Mouse (Mus musculus): ENCODE data around the gene Usp48.

The Usp48 gene

DNA sequence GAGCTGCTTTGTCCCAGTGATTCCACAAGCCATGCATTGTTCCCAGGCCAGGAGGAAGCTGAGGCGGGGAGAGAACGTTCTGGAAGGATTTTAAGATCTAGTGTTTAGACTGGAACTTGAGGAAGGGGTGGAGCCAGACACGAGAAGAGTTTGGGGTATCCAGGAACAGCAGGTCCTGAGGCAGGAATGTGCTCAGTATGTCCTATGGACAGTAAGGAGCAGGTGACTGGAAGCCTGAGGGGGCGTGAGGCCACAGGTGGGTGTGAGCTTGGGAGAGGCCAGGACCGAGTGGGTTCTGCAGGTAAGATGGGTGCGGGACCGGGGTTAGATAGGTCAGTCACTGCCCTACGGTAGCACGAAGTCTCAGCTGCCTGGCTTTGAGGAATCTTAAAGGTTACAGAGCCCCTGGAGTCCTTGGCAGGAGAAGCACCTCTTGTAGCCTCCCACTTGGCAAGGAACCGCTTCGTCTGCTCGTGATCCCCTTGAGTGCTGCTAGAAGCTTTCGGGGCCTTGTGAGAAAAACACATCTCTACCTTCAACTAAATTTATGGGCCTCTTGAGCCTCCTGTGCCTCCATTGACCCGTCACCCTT is 93.8 kb downstream of the Usp48 start:
- DNase-seq (ENCODE audit: low spot score), result no peak

DNA sequence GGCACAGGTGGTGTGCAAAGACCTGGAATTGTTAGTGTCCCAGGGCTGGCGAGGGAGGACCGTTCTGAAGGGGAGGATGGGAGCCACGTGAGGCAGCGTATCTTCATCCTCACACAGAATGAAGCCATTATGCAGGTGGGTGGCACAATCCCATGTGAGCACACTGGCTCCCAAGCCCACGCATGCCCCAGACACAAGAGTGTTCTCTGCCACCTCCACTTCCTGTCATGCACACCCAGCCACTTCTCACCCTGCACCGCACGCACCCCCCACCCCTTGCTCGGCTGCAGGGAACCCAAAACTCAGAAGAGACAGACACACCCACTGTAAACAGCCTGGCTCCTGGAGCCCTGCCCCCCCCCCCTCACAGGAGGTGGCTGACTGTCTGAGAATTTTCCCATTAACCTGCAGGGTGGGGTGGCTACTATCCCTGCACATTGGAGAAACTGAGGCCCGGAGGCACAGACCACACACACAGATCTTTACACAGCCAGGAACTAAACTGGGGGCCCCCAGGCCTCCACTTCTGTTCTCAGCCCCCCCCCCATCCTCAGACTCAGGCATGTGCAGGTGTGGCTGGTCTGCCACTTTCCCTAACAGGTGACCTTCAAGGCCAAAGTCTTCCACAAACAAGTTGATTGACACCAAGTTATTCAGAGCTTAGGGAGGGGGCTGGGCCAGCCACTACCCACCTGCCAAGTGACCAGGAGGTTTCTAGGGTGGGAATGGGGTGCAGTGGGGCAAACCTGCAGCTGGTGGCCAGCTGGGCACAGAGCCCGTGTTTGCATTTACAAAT is 98.8 kb downstream of the Usp48 start:
- DNase-seq (ENCODE audit: low spot score), result peak; percentile 53

DNA sequence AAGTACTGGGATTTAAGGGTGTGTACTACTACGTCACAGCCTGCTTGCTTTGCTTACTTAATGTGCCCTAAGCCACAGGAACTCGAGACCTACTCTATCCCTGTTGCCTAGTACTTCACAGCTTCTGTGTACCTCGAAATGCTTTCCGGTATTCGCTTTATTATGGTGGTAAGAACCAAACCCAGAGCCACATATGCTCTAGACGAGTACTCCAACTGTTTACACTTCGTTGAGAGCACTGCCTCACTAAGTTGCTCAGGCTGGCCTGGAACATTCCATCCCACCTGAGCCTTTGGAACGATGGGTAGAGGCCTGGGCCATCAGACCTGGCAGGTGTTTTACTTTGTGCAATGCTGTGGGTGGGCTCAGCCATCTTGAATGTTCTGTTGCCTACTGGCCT is 101.7 kb downstream of the Usp48 start:
- no peak for DNase-seq (ENCODE audit: low spot score)

DNA sequence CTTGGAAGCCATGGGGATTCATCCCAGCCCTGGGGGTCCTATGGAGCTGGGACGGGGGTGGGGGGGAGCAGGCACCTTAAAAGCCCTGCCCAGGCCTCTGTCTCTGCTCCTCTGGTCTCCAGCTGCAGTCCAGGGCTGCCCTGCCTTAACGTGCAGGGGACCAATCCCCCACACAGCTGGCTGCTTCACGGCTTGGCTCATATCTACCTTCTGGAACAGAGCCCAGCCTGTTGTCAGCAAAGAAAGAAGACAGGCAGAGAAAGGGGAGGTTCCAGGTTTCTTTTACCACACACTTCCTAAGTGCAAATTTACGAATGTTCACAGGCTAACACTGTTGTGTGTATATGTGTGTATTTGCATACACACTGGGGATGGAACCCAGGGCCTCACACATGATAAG is 102.3 kb downstream of the Usp48 start:
- DNase-seq (ENCODE audit: low spot score), result no peak

DNA sequence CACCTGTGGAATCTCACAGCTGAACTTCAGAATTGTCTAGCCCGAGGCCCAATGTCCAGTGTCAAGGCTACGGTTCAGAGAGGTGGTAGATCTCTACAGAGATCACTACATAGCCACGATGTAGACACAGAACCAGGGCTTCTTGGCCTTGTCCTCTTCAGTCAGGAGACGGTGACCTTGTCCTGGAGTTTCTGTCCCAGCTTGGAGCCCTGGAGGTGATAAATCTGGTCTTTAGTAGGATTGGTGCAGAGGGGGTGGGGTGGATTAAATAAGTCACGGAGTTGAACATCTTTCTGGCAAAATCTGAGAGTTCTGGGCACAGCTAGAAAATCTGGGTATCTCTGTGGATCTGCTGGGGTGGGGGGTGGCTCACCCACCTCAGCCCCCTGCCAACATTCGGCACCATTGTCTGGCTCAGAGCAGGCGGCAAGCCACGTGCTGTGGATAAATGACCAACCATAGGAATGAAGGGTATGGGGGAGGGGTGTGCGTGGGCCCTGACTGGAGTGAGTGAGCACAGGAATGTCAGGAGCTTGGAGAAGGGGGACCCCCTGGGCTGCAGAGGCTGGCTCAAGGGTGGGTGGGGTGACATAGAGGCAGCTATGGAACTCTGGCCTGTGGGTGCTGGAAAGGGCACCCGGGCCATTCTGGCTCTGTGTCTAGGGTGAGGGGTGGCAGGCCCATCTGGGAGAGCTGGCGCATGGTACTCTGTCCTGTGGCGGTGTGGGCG is 103.8 kb downstream of the Usp48 start:
- no peak for DNase-seq (ENCODE audit: low spot score)

DNA sequence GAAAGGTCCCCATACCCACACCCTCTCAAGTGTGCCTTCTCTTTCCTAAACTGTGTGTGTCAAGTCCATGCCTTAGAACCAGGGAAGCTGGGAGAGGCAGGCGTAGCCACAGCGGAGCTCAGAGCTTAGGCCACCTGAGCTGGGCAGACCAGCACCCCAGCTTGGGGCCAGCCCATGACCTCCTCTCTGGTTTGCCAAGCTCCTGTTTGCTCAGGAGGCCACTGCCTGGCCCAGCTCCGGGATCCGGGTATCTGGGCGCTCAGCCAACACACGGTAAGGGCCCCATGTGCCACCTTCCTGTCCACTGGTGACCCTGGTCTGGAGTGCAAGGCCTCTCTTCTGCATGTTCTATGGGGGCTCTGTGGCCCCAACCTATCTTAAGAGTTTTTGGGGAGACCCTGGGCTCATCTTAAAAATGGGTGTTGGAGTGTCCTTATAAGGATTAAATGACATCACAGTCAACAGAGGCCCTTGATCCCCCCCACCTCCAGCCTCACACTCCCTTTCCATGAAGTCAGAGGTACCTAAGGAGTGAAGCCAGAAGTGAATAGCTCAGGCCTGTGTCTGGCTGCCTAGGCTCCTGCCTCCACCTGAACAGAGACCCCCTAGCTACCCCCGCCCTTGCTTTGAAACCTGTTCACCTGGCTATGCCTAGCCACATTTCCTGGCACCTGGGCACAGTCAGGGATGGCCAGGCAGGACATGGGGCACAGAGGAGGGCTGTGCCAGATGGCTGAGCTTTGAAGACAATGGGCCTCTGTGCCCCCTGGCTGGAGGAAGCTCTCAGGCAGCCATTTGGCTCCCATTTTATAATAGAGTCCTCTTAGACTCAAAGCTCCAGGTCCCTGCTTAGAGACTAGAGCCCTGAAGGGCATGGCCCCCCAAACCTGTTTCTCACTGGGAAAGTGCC is 104.8 kb downstream of the Usp48 start:
- no peak for DNase-seq (ENCODE audit: low spot score)

DNA sequence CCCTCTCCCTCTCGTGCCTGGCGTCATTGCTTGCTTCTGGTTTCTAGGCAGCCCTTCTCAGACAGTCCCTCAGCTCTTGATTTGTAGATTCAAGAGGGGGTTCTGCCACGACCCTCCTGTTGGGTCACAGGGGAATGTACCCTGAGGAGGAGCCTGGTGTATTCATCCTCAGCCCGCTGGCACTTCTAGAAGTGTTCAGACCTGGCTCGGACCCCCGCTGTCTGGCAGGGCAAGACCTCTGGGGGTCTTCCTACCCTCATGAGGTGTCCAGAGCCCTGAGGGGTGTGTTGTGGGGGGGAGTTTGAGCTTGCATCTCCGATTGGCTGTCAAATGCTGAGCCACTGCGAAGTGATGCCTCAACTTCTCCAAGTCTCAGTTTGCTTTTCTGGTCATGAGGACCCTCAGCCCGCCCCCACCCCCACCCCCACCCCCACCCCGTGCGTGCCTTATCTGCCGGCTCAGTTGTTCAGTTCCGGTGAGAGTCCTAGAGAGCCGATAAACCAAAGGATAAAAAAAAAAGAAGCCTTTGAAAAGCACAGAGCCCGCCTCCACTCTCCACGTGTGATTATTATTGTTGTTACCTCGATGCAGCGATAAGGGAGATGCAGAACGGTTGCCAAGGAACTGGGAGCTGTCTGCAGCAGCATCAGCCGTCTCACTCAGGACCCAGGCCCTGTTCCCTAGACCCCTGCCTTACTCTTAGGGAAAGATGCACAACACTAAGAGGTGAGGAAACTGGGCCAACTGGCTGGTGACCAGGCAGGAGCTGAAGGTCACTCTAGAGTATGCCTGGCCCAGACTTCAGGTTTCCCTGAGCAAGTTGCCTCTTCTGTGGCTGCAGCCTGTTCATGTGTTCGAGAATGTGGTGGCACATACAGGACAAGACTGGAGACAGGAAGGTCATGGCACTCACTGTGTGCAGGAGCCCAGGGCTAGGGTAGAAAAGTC is 106.0 kb downstream of the Usp48 start:
- no peak for DNase-seq (ENCODE audit: low spot score)

DNA sequence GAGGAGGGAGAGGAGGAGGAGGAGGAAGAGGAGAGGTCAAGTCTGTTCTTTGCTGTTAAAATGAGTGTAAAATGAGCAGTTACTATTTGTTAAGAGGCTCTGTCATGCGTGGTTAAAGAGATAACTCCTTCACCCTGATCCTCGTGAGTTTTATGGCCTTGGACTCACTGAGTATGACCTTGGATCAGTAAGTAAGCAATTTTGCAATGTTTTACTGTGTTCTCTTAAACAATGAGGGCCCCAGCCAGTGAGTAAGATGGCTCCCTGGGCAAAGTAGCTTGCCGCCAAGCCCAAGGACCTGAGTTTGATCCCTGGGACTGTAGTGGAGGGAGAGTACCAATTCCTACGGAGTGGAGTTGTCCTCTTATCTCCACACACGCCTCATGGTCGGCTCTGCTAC is 107.4 kb downstream of the Usp48 start:
- DNase-seq (ENCODE audit: low spot score), result no peak

DNA sequence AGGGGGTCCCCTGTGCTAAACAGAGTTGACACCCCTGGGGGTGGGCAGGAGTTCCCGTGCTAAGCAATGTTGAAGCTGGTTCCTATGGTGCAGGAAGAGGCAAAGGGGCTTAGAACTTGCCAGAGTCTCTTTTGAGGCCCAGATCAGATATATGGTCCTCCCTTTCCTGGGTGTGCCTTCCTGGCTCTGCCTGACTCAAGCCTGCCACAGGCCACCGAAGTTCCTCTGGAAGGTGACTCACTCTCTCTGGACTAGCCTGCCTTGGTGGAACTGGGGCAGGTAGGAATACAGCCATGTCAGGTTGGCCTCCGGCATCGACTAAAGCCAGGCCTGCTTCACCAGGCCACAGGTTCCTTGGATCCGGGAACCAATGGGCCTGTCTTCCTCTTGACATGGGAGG is 109.5 kb downstream of the Usp48 start:
- no peak for DNase-seq (ENCODE audit: low spot score)

DNA sequence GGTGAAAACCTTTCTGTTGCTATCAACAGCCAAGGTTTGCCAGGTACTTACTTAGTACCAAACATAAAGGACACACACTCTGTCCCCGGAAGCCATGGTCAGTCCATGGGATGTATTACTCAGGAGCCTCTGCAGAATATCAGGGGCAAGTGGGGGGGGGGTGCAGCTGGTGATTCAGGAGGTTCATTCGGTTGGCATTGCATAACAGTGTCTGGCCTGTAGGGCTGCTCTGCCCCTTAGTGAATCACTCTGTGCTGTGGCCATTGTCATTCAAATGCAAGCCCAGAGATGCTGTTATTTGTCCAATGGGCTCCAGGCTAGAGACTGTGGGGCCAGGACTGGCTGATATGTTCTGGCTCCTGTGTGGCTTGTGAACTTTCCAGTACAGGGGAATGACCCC is 111.0 kb downstream of the Usp48 start:
- DNase-seq (ENCODE audit: low spot score), result no peak

DNA sequence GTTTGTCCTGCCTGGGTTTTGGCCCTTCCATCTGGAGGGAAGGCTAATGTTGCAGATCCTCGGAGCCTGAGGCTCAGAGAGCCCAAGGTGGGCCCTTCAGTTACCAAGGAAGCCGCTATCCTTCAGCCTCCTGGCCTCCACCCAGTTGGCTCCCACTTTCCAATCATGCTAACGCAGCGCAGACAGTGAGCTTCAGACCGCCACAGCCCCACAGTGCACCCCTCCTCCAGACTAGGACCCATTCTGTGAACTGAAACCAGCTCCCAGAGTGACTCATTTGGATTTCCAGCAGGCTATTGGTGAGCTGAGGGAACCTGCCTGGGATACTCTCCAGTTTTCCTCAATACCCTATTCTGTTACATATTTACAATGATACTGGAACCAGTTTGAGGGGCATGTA is 111.8 kb downstream of the Usp48 start:
- no peak for DNase-seq (ENCODE audit: low spot score)

DNA sequence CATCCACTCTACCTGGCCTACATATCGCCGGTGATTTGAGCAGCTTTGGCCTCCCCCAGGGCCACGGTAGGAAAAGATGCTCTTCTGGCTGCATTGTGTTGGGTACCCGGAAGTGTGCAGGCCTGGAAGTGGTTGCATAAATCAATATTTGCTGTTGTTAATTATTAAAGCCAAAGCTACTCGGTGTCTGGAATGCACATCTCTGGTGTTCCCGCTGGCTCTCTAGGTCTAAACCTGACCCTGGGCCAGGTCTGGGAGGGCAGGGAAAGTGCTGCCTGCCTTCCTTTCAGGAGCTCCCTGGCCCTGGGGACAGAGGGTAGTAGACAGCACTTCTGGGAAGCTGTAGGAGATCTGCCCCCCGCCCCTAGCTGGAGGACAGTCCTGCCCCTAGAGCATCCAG is 113.0 kb downstream of the Usp48 start:
- no peak for DNase-seq (ENCODE audit: low spot score)

DNA sequence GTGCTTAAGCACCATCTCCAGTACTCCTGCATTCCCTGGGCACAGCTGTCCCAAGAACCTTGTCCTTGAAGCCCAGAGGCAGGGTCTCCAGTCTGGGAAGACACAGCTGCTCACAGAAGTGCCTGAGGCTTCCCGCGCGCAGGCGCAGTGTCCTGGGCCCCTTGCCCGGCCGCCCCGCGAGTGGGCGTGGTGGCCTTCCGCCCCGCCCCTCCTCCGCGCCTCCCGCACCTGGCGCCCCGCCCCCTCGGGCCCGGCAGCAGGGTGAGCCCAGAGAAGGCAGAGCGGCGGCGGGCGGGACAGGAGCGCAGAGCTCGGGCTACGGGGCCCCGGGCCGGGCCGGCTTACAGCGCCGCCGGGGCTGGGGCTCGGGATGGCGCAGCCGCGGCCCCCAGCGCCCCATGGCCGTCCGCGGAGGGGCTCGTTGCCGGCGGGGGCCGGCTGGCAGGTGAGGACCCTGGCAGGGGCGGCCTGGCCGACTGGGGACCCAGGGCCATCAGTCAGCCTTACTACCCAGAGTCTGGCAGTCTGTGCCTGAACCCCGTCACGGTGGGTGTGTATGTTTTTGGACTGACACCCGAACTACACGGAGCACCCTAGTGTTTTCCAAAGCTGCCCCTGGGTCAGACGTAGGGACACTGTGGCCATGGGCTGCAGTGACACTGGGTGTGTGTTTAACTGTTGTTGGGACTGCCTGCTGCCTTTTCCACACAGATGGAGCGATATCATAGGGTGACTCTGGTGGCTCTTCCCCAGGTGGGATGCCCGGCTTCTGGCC is 113.8 kb downstream of the Usp48 start:
- peak; percentile 68 for DNase-seq (ENCODE audit: low spot score)
